Mouse (Mus musculus) embryonic facial prominence, embryonic 13.5 days (tissue): ENCODE measurements around the gene Polr3c. TPM values are rescaled to one million over a fixed set of nuclear protein-coding genes. Genes with fewer than 3 reads are reported as not detected.

Experiments
- polyA plus RNA-seq: library from polyadenylated mRNA; unstranded; fragments of >200 nt; fragmentation: Nextera tagmentation; extraction: Ambion mirVana; gene quantifications from 2 replicates; pipeline ENCODE4 v1.2.1, GENCODE M21; 2015

Polr3c gene
- polyA plus RNA-seq, 1 experiment from 2014 or later, result 34.5 TPM

Other genes with a start within 250 kb of the Polr3c start
- gene Hfe2, start 202.5 kb downstream of the Polr3c start, polyA plus RNA-seq, result 1.5 and 1.9 TPM in 2 replicates
- 113 and 137 TPM in 2 replicates for gene Txnip, start 169.7 kb downstream of the Polr3c start, polyA plus RNA-seq
- gene Gm16253, start 150.6 kb downstream of the Polr3c start, polyA plus RNA-seq, result 1.3 and 1.5 TPM in 2 replicates
- gene Polr3gl, start 133.4 kb downstream of the Polr3c start, polyA plus RNA-seq, result 53.7 and 56.7 TPM in 2 replicates
- gene Ankrd34a, start 131.0 kb downstream of the Polr3c start, polyA plus RNA-seq, result 3.1 and 3.2 TPM in 2 replicates
- gene Lix1l, start 126.5 kb downstream of the Polr3c start, polyA plus RNA-seq, result 8.8 and 9.3 TPM in 2 replicates
- gene Rbm8a, start 97.7 kb downstream of the Polr3c start, polyA plus RNA-seq, result 148 and 157 TPM in 2 replicates
- gene Pex11b, start 92.3 kb downstream of the Polr3c start, polyA plus RNA-seq, result 63.5 and 66.8 TPM in 2 replicates
- gene Gm42957, start 92.2 kb downstream of the Polr3c start, polyA plus RNA-seq, result 0.22 and 0.58 TPM in 2 replicates
- gene Itga10, start 82.0 kb downstream of the Polr3c start, polyA plus RNA-seq, result 3.5 and 3.8 TPM in 2 replicates
- gene Ankrd35, start 57.5 kb downstream of the Polr3c start, polyA plus RNA-seq, result 1.3 and 2.1 TPM in 2 replicates
- 71.5 and 75.2 TPM in 2 replicates for gene Pias3, start 31.2 kb downstream of the Polr3c start, polyA plus RNA-seq
- 13.5 and 16.5 TPM in 2 replicates for gene Nudt17, start 19.1 kb downstream of the Polr3c start, polyA plus RNA-seq
- 47.9 and 53.1 TPM in 2 replicates for gene Rnf115, start within 50 bp of the Polr3c start, polyA plus RNA-seq
- 0.85 TPM in 1 of 2 replicates, not detected in the other for gene Pdzk1, start 101.7 kb upstream of the Polr3c start, polyA plus RNA-seq
- 0.13 and 0.17 TPM in 2 replicates for gene Cd160, start 101.7 kb upstream of the Polr3c start, polyA plus RNA-seq
- gene Gja5, start 177.1 kb upstream of the Polr3c start, polyA plus RNA-seq, result 9.7 and 10.6 TPM in 2 replicates
- gene Gpr89, start 177.7 kb upstream of the Polr3c start, polyA plus RNA-seq, result 39.5 and 47.9 TPM in 2 replicates
- gene Gja8, start 198.4 kb upstream of the Polr3c start, polyA plus RNA-seq, result not detected in 2 replicates